Mouse (Mus musculus) right cerebral cortex, adult 18-20 months (tissue): ENCODE results near the gene Appl1.

Experiments
- DNase-seq: peaks from one replicate; pipeline ENCODE4 v3.0.0; 2022; ENCODE audit warnings: mixed read lengths

The Appl1 gene

DNA sequence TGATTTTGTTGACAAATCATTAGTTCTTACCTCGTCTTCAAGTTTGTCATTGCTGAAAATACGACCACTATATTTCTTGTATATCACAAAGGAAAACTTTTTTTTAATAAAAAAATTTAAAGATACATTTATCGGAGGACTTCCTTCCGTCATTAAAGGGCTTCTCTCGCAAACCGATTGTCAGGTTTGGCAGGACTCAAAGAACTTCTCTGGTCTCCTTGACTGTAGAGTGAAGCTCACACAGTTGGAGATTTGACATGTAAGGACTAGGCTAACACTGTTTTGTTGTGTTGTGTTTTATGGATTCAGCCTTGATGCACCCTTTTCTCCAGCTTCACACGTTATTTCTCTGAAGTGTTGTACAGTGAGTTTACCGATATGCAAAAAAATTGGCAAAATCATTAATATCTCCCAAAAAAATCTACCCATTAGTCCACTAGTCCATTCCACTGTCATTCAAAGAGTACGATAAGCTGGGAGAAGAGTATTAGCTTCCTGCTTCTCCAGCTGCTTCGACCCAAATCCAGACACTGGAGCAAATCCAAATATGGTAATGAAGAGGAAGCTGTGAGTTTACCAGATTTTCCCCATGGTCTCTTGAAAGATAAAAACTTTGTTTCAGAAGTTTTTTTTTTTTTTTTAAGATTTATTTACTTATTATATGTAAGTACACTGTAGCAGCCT is at the start of gene Appl1:
Appl1 (minus strand) TSS at position 127 of the 684 bp plus-strand sequence.
- no peak for DNase-seq

DNA sequence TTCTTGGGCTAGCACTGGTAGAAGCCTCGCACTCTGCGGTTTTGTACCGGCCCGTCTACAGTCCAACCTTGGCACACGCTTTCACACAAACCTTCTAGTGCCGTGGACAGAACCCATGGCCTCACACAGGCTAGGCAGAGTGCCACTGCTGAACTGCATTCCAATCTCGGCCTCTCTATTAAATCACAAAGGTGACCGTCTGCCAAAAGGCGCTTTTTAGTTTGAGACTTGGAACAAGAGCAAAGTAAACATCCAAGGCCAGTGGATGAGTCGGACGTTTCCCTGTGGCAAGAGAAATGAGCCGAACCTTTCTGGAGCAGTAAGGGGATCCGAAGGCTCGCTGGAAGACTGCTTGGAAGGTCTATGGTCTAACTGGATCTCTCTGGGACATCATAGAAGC is 48.8 kb upstream of the Appl1 start:
- DNase-seq = no peak

DNA sequence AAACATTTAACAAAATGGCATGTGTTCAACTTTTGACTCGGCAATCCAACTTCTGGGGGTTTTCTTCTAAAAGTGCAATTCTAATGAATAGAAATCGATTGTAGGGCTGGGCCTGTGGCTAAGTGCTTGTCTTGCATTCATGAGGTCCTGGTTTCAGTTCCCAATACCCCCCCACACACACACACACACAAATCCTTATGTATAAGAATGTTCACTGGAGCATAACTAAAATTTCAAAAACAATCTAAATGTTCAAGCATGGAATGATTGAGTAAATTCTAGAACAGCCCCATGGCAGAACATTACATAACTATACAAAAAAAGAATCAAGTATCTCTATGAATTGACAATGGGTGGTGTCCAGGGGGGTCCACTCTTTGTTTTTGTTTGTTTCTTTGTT is 46.9 kb upstream of the Appl1 start:
- DNase-seq = no peak

DNA sequence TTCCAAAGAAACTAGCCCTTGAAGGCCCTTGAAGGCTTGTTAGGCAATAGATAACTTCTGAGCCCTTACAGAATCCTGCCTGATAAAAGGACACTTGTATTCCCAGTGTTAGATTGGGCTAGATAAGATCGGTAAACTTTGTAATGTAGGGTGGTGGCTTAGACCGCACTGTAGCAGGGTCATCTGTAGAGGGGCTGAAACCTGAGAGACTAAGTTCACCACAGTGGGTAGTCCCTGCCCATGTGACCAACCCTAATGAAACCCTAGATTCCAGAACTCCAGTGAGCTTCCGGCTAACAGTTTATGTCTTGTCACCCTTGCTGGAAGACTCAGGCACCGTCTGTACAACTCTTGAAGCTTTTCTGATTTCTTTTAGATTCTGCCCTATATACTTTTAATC is 42.6 kb upstream of the Appl1 start:
- no peak for DNase-seq

DNA sequence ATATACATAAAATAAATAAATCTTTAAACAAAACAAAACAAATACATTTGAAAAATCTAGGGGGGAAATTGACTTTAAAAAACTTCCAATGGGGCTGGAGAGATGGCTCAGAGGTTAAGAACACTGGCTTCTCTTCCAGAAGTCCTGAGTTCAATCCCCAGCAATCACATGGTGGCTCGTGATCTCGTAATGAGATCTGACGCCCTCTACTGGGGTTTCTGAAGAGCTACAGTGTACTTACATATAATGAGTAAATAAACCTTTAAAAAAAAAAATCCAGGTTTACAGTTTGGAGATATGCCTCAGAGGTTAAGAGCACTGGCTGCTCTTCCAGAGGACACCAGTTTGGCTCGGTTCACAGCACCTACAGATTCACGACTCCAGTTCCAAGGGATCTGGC is 40.5 kb upstream of the Appl1 start:
- DNase-seq = no peak

DNA sequence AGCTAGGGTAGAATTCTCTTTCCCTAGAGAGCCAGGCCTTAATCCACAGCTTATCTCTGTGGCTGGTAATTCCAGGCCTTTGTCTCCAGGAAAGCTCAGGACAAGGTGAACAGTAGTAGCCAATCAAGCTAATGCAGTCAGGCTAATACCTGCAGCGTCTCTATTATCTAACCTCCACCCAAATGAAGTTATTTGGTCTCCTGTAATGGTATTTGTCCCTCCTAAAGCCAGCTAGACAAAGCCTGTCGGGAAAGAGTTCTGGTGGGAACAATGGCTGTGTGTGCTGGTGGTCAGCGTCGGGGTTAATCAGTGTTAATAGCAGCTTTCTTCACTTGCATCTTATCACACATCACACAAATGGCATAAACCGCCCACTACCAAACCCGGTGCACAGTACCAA is 34.9 kb upstream of the Appl1 start:
- no peak for DNase-seq

DNA sequence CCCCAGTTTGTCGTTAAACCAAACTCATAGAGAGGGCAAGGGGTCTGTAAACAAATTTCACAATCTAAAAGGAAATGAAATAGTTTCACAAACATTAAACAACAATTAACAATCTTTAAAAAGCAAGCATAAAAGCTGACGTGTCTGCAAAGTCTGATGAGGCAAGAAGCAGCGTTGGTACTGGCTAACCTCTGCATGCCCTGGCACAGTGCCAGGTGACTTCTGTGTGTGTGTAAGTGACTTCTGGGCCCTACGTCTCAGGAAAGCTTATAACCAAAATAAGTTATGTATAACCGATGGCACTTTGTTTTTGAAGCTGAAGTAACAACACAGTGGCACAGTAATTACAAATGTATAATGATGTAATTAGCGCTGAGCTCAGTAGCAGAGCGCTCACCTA is 33.9 kb upstream of the Appl1 start:
- no peak for DNase-seq

DNA sequence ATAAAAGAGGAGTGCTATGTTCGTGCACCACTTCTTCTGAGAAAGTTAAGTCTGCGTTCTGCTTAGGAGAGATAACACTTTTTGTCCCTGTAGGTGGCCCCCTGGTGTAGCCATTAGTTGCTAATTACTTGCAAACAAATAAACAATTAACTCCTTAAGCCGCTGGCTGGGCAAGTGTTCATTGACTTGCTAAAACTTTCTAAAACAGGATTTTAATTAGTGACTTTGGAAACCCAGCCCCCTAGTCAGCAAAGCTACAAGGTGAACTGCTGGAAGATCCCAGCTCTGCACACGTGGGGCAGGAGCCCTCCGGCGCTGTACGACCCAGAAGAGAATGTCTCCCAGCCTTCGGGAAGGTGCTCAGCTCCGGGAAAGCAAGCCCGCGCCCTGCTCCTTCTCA is 29.4 kb upstream of the Appl1 start:
- no peak for DNase-seq

DNA sequence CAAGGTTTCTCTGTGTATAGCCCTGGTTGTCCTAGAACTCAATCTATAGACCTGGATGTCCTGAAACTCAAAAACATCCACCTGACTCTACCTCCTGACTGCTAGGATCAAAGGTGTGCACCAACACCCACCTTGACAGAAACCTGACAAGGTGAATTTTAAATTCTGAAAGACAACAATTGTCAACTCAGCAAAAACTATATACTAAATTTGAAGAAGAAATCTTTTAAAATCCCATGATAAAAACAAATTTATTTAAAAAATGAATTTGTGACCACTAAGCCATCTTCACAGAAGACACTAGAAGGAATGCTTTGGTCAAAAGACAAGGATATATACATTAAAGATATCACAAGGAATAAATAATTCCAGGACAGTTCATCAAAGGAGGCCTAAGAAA is 25.2 kb upstream of the Appl1 start:
- DNase-seq = no peak

DNA sequence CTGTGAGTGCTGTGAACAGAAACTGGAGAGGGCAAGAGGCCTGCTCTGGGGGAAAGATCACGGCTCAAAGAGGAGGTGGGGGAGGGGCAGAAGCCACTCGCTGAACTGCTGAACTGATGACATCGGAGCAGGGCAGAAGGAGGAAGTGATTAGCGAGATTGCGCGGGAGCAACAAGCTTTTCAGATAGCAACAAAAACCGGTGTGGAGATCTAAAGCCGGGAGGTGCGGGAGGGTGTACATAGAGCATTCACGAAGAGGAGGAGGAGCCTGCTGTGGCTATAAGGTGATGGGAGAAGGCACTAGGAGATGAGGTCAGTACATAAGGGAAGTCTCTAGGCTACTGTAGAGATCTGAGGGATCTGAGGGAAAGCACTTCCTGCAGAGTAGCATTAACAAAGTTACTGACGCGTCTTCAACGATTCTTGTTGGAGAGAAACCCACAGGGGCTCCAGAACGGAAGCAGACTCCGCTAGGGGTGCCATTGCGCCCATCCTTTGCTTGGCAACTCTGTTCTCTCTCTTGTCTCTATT is 23.2 kb upstream of the Appl1 start, which contains the start of gene Hesx1:
Hesx1 (plus strand) TSS at position 206 of the 531 bp plus-strand sequence.
- peak; percentile 6 for DNase-seq

DNA sequence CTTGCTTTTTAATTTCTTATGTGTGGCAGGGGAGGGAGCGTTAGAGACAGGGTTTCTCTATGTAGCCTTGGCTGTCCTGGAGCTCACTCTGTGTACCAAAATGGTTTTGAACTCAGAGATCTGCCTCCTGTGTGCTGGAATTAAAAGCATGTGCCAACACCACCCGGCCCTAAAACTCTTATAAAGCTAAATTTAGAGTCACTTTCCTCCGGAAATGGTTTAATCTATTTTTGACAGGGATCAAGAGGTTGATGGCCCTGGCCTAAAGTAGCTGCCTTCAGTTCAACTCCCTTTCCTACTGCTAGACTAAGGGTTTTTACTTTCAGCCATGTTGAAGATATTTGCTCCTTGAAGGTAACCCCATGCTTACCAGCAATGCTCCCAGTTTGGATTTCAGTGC is 22.4 kb upstream of the Appl1 start:
- DNase-seq = no peak

DNA sequence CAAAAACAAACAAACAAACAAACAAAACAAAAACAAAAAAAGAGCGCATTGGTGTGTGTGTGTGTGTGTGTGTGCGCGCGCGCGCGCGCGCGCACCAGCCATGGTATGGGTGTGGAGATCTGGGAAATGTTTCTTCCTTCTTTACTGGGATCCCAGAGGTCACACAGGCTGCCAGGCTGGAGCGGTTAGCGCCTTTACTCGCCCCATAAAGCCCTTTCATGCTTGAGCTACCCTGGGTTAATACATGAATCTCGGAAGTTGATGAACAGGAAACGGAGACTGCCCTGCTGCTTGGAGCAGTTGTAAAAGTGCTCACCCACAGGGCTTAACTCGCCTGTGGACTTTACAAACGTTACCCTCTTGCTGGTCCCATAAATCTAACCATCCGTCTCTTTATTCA is 20.6 kb upstream of the Appl1 start:
- no peak for DNase-seq

DNA sequence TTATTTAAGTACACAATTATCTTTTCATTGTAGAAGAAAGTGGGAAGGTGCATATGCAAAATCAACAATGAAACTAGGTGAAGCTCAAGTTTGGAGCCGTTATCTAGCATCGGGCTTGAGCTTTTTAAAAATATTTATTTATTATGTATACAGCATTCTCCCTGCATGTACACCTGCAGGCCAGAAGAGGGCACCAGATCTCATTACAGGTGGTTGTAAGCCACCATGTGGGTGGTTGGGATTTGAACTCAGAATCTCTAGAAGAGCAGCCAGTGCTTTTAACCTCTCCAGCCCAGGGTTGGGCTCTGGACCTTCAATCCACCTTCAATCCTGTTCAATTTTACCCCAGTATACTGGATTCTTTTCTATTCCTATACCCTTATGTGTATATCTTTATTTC is 17.7 kb upstream of the Appl1 start:
- DNase-seq = no peak

DNA sequence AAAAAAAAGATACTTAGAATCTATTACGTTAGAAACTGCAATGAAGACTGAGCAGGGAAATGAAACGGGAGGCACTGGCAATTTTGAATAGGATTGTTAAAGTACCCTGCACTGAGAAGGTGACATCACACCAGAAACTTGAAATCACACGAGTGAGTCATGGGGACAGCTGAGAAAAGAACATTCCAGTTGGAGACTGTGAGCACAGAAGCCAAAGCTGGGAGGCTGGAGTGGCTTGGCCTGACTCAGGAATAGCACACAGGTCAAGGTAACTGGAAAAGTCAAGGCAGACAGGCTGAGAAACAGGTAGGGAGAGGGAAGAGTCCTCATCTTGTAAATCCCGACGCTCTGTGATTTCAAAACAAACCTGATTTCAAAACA is 11.1 kb upstream of the Appl1 start:
- DNase-seq = no peak

DNA sequence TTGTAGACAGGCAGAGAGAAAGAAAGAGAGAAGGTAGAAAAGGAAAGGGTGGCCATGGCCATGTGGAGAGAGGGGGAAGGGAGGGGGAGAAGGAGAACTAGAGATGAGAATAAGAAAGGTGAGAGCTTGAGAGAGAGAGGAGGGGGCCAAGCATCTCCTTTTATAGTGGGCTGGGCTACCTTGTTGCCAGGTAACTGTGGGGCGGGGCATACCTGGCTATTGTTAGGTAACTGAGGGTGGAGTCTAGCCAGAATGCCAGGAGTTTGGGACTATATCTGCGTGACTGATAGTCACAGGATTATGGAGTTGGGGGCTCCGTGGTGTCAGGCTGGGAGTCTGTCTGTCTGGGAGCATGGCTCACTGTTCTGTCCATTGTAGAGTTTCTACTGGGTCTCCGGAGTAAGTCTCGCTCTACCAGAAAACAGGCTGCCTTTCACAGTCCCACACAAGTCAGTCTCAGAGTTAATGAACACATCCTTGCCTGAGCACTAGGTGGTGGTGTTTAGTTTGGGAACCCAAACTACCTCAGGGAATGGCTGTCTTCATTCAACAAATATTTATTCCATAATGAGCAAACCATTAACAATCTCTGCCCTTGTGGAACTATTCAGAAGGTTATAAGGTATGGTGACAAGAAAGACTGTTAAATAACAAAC is 10.6 kb upstream of the Appl1 start:
- DNase-seq = no peak

DNA sequence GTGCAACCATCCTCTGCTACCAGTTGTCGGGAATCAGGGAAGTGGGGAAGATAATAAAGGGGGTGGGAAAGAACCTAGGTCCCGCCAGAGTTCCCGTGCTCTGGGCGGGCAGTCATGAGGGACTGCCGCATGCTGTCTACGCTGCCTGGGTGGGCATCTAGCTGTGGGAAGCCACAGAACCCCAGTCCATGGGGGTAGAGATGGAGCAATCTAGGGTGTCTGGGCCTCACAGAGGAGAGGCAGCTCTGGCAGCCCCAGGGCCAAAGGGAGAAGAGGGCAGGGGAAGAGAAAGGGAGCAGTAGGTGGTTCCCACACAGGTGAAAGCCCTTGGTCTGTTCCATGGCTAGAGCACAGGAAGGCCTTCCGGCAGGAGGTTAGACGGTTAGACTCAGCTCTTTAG is 10.0 kb upstream of the Appl1 start:
- DNase-seq = no peak

DNA sequence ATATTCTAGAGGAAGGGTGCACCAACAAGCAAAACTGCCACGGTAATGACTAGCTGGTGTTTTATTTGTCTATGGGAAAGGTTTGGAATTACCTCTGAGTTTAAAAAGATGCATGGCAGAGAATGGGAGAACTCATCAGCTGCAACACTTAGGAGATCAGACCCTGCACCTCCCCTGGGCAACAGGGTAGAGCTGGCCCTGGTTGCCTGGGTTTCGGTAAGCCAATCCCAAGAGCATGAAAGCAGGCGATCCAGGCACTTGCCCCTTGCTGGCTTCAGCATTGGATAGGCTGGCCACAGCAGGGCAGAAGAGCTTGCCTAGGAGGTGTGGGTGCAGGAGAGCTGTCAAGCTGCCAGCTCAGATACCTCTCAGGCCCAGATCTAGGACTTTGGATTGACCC is 8.8 kb upstream of the Appl1 start:
- DNase-seq = no peak

DNA sequence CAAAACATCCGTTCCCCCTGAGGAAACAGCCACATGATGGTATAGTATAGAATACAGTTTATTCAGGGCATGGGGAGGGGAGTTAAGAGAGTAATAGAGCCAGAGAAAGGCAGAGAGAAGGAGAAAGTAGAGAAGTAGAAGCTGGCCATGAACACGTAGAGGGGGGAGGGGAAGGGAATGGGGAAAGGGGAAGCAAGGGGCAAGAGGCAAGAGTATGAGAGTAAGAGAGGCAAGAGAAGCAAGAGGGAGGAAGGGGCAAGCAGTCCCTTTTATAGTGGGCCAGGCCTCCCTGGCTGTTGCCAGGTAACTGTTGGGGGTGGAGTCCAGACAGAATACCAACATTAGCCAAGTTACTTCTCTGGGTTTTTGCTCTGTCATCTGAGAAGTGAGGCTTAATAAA is 6.5 kb upstream of the Appl1 start:
- no peak for DNase-seq

DNA sequence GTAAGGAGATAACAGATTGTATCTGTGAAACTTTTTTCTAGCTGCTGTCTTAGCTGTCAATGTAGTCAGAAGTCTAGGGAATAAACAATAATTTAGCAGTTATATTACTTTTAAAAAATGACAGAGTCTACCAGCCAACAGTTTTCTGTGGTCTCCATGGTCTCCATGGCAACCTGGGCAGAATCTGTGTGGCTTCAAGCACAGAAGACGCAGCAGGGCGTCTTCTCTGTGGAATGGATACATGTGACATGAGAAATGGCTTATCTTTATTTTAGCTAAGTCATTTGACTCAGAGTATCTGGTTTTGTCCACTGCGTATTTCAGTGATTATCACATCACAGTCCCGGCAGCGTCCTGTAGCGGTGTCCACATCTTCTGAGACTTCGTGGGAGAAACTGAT is 5.2 kb upstream of the Appl1 start:
- DNase-seq = no peak

DNA sequence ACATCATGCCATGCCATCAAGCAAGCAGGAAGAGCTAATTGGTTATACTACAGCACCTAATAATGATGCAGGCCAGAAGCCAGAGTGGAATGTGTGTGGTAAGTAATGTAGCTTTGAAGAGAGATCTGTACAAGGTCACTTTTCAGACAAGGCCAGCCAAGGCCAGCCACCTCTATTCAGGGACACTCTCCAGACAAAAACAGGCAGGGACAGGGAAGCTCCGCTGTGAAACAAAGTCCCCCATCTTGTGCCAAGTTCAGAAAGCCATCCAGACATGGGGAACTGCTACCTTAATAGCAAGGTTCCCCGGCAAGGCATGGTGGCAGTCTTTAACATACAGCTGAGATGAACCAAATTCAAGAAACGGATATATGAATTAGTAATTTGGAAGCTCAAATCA is 4.5 kb upstream of the Appl1 start:
- no peak for DNase-seq

DNA sequence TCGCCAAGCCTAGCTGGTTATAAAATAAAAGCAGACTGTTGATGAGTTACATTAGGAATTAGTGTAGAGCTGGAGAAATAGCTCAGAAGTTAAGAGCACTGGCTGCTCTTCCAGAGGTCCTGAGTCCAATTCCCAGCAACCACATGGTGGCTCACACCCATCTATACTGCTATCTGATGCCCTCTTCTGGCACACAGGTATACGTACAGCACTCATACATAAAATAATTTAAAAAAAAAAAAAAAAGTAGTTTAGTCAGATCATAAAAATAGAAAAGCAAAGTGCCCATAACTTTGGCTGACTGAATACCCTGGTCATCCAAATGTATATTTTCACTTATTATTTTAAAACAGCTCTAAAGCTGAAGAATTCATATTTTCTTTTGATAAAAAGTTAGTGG is 2.1 kb upstream of the Appl1 start:
- no peak for DNase-seq

DNA sequence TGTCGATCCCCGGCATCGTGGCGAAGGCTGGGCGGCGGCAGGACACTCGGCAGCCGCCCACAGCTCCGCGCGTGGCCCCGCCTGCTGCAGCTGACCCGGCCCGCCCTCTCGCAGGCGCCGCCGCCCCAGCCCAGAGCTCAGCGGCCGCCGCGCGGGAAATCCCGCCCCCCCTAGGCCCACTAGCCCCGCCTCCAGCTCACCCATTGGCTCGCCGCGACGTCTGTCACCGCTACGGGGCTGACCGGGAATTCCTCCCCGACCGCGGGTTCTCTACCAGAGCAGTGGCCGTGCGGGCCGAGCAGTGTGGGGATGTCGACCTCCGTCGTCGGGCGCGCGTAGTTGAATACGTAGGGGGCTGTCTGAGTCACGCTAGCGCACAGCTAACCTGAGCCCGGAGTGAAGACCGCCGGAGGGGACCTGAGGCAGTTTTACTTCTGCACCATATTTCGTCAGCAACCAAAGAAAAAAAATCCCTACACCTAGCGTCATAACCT is 546 bp downstream of the Appl1 start:
- DNase-seq = peak; percentile 95

DNA sequence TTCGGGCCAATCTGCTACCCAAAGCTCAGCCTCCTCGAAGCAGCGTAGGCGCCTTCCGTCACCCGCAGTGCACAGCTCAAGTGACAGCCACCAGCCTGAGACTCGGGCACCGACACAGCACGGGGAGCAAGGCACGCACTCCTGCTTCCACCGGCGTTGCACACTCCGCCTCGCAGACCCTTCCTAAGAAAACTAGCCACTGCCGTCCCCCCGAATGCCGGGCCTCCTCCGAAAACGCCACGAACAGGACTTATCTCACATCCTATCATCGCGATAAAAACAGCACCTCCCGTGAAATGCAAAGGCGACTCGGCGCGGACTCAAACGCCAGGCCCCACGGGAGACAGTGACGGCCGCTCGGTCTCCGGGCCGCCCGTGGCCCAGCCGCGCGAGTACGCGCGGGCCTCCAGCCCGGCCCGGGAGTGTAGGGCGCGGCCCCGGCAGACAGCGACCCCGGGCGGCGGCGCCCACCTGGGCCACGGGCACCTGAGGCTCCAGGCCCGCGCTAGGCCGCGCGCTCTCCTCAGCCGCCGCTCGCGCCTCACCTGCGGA is 1.1 kb downstream of the Appl1 start:
- peak; percentile 80 for DNase-seq

DNA sequence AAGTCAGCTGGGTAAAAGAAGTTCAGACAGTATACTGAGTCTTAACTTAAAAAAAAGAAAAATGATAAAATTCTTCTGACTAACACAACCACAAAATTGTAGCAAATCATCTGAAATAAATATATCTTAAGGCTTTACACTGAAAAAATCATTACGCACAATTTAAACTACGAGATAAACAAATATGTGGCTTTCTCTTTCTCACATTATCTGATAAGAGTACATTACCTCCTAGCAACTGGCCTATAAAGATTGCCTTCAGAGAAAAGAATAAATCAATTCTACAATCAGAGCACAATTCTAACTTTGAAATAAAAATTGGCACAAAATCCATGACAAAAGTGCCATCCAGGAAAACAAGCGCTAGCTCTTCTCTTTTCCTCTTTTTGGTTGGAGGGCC is 1.9 kb downstream of the Appl1 start:
- no peak for DNase-seq
